Mouse (Mus musculus): ENCODE results near the gene Ciart. TPM values are rescaled to one million over a fixed set of nuclear protein-coding genes. Genes with fewer than 3 reads are reported as not detected.

Ciart gene
- 239 to 260 TPM (median 248 TPM) in 4 replicates for total RNA-seq (2023)

DNA sequence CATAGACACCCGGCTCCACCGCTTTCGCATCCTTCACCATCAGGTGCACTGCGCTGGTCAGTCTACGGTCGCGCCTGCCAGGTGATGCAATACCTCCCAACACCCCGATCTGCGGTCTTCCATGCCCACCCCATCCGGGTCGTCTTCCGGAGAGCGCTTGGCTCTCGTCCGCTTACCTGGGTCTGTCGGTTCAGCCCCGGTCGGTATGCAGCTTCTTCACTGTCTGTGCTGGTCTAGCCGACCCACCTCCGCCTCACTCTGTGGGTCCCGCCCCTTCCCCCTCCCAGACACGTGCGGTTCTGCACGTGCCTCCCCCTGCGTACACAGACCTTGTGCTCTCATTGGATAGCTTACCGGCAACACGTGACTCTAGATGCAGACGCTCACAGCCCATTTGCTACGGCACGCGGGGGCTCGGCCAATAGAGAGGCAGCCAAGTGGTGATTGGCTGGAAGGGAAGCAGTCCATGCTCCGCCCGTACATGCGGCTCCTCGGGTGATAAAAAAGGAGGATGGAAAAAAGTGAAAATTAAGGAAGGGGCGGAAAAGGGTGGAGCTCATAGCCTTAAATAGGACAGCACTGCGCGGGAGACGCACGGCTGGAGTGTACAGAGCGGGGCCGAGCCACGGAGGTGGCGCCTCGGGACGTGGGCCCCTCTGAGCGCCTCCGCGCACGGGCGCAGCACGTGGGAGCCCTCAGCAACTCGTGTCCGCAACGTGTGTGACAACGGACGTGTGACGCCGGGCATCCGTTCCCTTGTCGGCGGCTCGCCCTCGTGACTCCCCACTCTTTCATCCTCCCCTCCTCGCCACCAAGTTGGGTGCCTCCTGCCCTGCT is at the start of gene Ciart:
Gene Ciart (minus strand): TSS at position 273 of the 837 bp plus-strand sequence.

DNA sequence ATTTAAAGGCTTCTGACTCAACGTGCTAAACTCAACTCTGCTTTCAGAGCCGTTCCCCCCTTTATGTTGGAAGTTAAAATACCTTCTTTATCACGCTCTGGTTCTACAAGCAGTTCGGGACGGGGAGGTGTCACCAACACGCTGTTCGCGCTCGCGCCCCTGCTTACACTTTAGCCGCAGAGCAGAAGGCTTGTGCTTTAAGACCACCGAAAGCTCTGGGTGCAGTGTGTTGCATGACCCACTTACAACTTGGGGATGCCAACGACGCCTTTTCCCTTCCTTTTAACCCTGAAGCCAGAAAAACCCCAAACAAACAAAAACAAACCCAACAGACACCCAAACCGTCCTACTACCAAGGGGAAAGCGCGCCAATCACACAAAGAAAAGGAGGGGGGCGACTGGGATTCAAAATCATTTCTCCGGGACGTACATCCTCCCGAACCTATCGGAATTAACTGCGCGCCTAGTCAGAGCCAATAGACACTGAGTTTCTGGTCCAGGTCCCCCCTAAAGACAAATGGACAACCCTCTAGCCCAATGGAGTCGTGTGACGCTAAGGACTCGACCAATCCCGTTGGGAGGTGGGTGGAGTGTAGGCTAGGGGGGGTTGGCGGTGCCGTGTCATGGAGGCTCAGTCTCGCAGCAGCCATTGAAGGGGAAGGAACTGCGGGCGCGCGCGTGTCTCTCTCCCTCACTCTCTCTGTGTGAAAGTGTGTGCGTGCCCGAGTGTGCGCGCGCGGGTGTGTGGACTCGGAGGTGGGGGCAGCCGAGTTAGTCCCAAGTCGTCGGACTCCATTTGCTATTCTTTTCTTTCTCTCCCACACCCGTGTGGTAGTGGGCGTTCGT is 46.8 kb upstream of the Ciart start, which contains the start of gene Anp32e:
Gene Anp32e (plus strand): TSS at position 589 of the 846 bp plus-strand sequence.

DNA sequence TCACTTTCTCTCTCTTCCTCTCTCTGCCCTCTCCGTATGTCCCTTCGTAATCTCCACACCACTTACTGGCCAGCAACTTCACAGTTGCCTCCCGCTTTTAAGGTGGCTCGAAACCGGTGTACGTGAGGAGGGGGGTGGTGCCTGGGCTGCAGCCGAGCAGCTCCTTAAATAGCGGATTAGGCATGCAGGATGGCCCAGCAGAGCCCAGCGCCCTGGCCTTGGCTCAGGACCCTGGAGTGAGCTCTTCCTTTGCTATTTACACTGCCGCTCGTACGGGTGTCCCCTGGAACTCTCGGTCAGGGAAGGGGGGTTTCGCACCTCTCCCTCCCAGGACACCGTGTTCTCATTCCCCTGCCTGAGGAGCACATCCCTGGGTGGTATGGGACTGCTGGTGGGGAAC is 22.5 kb upstream of the Ciart start, which contains the start of gene Car14:
Gene Car14 (minus strand): TSS at position 124 of the 400 bp plus-strand sequence.

DNA sequence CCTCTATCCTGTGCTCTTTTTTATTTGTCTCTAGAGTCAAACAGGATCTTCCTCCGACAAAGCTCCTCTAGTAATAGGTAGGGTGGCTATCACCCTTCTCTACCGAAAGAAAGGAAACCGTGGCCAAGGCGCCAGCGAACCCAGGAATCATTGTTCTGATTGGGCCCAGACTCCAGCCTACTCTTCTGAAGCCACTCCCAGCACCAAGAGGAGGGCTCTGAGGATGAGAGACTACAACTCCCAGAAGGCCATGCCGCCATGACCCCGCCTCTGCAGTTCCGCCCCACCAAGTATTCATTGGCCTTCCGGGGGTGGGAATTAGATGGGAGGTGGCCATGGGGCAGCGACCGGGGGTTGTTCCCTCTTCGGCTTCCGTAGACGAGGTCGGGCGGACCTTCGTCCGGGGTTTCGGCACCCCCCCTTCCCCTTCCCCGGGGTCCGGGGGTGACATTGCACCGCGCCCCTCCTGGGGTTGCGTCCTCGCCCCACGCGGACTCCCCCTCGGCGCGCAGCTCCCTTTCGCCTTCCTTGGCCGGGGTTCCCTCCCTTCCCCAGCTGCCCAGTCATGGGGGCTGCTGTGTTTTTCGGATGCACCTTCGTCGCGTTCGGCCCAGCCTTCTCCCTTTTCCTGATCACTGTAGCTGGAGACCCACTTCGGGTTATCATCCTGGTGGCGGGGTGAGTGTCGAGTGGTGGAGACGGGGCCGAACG is 11.7 kb upstream of the Ciart start, which contains the start of gene Aph1a:
Gene Aph1a (plus strand): TSS at position 364 of the 711 bp plus-strand sequence.

GRCm38 (mm10) chr3:95891211-95892065 is 9.4 kb upstream of the Ciart start, which contains the start of gene BC028528:
Gene BC028528 (minus strand): TSS chr3:95892005.

DNA sequence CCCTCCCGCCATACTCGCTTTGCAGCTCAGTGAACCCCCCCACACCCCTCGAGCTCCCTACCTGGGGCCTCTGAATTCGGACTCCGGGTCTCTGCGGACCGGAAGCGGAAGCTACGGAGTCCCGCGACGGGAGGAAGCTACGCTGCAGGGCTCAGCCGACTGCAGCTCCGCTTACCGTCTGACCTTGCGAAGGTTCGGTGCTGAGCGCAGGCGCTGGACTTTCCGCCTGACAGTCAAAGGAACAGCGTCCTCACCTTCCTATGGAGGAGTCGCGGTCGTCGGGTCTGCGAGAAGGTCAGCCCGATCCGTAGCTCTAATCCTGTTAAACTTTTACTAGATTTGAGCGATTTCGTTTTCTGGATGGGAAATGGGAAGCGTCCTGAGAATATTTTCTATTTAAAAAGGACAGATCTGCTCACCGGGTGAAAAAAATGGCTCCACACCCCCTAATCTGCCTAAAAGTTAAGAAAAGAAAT is 10.6 kb downstream of the Ciart start, which contains the start of gene Mrps21:
Gene Mrps21 (minus strand): TSS at position 128 of the 476 bp plus-strand sequence.

GRCm38 (mm10) chr3:95855502-95856089 is 26.5 kb downstream of the Ciart start, which contains the start of gene Prpf3:
Gene Prpf3 (minus strand): TSS chr3:95855885.

Other genes starting within 250 kb of the Ciart start
- 366 to 452 TPM (median 394 TPM) in 4 replicates for gene Mcl1, start 223.5 kb downstream of the Ciart start, total RNA-seq (2023)
- 12.4 to 19.6 TPM (median 13.0 TPM) in 4 replicates for gene Adamtsl4, start 194.3 kb downstream of the Ciart start, total RNA-seq (2023)
- 5.4 to 8.5 TPM (median 7.0 TPM) in 4 replicates for gene Ecm1, start 142.7 kb downstream of the Ciart start, total RNA-seq (2023)
- gene Tars2, start 122.0 kb downstream of the Ciart start, total RNA-seq (2023): 72.4 to 79.5 TPM (median 74.5 TPM) in 4 replicates
- 94.1 to 102 TPM (median 101 TPM) in 4 replicates for gene Rprd2, start 63.4 kb downstream of the Ciart start, total RNA-seq (2023)
- 91.6 to 109 TPM (median 97.6 TPM) in 4 replicates for gene Prpf3, start 26.4 kb downstream of the Ciart start, total RNA-seq (2023)
- gene Mrps21, start 10.7 kb downstream of the Ciart start, total RNA-seq (2023): 90.6 to 114 TPM (median 96.0 TPM) in 4 replicates
- 56.7 to 71.3 TPM (median 66.1 TPM) in 4 replicates for gene BC028528, start 9.8 kb upstream of the Ciart start, total RNA-seq (2023)
- gene Aph1a, start 11.7 kb upstream of the Ciart start, total RNA-seq (2023): 54.4 to 67.2 TPM (median 56.9 TPM) in 4 replicates
- gene Car14, start 22.4 kb upstream of the Ciart start, total RNA-seq (2023): not detected in 4 replicates
- gene Anp32e, start 47.0 kb upstream of the Ciart start, total RNA-seq (2023): 98.0 to 114 TPM (median 107 TPM) in 4 replicates
- gene Plekho1, start 113.8 kb upstream of the Ciart start, total RNA-seq (2023): 189 to 205 TPM (median 195 TPM) in 4 replicates
- 11.6 to 26.4 TPM (median 18.2 TPM) in 4 replicates for gene Vps45, start 176.2 kb upstream of the Ciart start, total RNA-seq (2023)
- 47.2 to 62.4 TPM (median 53.9 TPM) in 4 replicates for gene Otud7b, start 222.3 kb upstream of the Ciart start, total RNA-seq (2023)